ENCODE assay signal across 8 mouse cellular contexts in genomic region chr19:4184976-4185975, GRCm38 (mm10). TPM values are rescaled to one million over a fixed set of nuclear protein-coding genes. Genes with fewer than 3 reads are reported as not detected.
A peak's percentile ranks its signal among the peaks of the same experiment; 100 is the strongest.
DNase-seq lines count a peak whose midpoint lies in the region; ATAC-seq and TF ChIP-seq lines count a peak whose summit lies in the region.

No protein-coding gene starts in this region.

- no peaks in the 10 kb centered on the region for H3K9me3 ChIP-seq in lung, embryonic 14.5 days (ENCODE audit: low read depth, low read length)
- no peaks in the 10 kb centered on the region for H3K9me3 ChIP-seq in heart, embryonic 14.5 days (ENCODE audit: control insufficient read depth, low read length)
- H3K9me3 ChIP-seq in lung, postnatal 0 days (ENCODE audit: low read length), result no peaks in the 10 kb centered on the region
- no peaks in the 10 kb centered on the region for H3K9me3 ChIP-seq in forebrain, embryonic 15.5 days

- no peaks in the 10 kb centered on the region for H3K27me3 ChIP-seq in lung, embryonic 14.5 days (ENCODE audit: insufficient read depth, low read length)
- no peaks in the 10 kb centered on the region for H3K27me3 ChIP-seq in heart, embryonic 14.5 days (ENCODE audit: control insufficient read depth, insufficient read depth, low read length)
- no peaks in the 10 kb centered on the region for H3K27me3 ChIP-seq in lung, postnatal 0 days (replicated peaks; ENCODE audit: insufficient read depth, low read length)
- no peaks in the 10 kb centered on the region for H3K27me3 ChIP-seq in forebrain, embryonic 15.5 days

- H3K27ac ChIP-seq in lung, embryonic 14.5 days (ENCODE audit: low read depth), result peak overlapping the region; percentile 20; the same call in 1 of the 2 replicates
- H3K27ac ChIP-seq in heart, embryonic 14.5 days (replicated peaks in 1 of 2; ENCODE audit: control insufficient read depth in 1 of 2, insufficient read depth in 1 of 2, low read depth in 2 of 2, low read length in 2 of 2), result peak overlapping the region; percentile 2 to 42; a peak in 2 of 4 replicates
- peak overlapping the region; percentile 14; the same call in 1 of the 2 replicates for H3K27ac ChIP-seq in lung, postnatal 0 days (ENCODE audit: low read length)
- no peak overlapping the region for H3K27ac ChIP-seq in forebrain, embryonic 15.5 days (replicated peaks)

- H3K9ac ChIP-seq in lung, embryonic 14.5 days, result peak overlapping the region; percentile 4; the same call in 1 of the 2 replicates
- H3K9ac ChIP-seq in heart, embryonic 14.5 days (ENCODE audit: low read length), result no peak overlapping the region
- no peak overlapping the region for H3K9ac ChIP-seq in lung, postnatal 0 days (replicated peaks; ENCODE audit: low read depth)
- H3K9ac ChIP-seq in forebrain, embryonic 15.5 days (replicated peaks), result no peak overlapping the region

- peak; percentile 32 for DNase-seq in lung, embryonic 14.5 days
- DNase-seq in lung, adult 2 months, result no peak
- DNase-seq in lung, postnatal 0 days (ENCODE audit: low spot score), result no peak
- DNase-seq in thymus, postnatal 0 days (ENCODE audit: low spot score), result peak; percentile 91
- no peak for DNase-seq in urinary bladder, postnatal 4 days (ENCODE audit: low spot score in 2 of 2)
- DNase-seq in embryo, embryonic 9.5 days (ENCODE audit: extremely low spot score), result no peak

- ATAC-seq in lung, embryonic 14.5 days (ENCODE audit: insufficient read depth), result peak; percentile 26; the same call in 1 of the 2 replicates
- ATAC-seq in heart, embryonic 14.5 days (ENCODE audit: insufficient number of reproducible peaks, insufficient read depth, low FRiP score, low read depth), result no peak
- ATAC-seq in lung, postnatal 0 days, result peak; percentile 46; the same call in 1 of the 2 replicates
- no peak for ATAC-seq in forebrain, embryonic 15.5 days (replicated peaks)

- no peak for TF ChIP-seq CTCF in lung, embryonic 14.5 days (IDR thresholded peaks at IDR 0.05; ENCODE audit: low read depth)
- no peak for TF ChIP-seq CTCF in lung, adult 2 months (IDR thresholded peaks at IDR 0.05; ENCODE audit: insufficient read depth, low read length)
- no peak for TF ChIP-seq CTCF in lung, postnatal 0 days (IDR thresholded peaks at IDR 0.05)

- no peaks in the 10 kb centered on the region for H3K4me1 ChIP-seq in lung, embryonic 14.5 days (ENCODE audit: insufficient read depth)
- H3K4me1 ChIP-seq in lung, adult 2 months (ENCODE audit: control insufficient read depth, insufficient read depth, low read length), result peaks cover 6% of the 10 kb centered on the region; the same call in 1 of the 2 replicates
- H3K4me1 ChIP-seq in heart, embryonic 14.5 days (ENCODE audit: control insufficient read depth in 2 of 2, insufficient read depth in 2 of 2, low read length in 2 of 2), result peaks cover 24 to 28% of the 10 kb centered on the region in 2 experiments
- H3K4me1 ChIP-seq in lung, postnatal 0 days (ENCODE audit: insufficient read depth, low read depth, low read length), result no peaks in the 10 kb centered on the region
- H3K4me1 ChIP-seq in forebrain, embryonic 15.5 days, result peaks cover 8% of the 10 kb centered on the region

- H3K4me3 ChIP-seq in lung, embryonic 14.5 days (ENCODE audit: low read depth, low read length), result no peak overlapping the region
- H3K4me3 ChIP-seq in lung, adult 2 months (replicated peaks; ENCODE audit: extremely low read depth, low read depth, low read length), result no peak overlapping the region
- H3K4me3 ChIP-seq in heart, embryonic 14.5 days (ENCODE audit: control insufficient read depth in 1 of 2, insufficient read depth in 1 of 2, low read depth in 1 of 2, low read length in 2 of 2), result no peak overlapping the region
- no peak overlapping the region for H3K4me3 ChIP-seq in lung, postnatal 0 days (ENCODE audit: low read depth, low read length)
- no peak overlapping the region for H3K4me3 ChIP-seq in forebrain, embryonic 15.5 days

- TF ChIP-seq EP300 in lung, postnatal 0 days (IDR thresholded peaks at IDR 0.05), result no peak

- no peak for TF ChIP-seq POLR2A in lung, adult 2 months (IDR thresholded peaks at IDR 0.05; ENCODE audit: borderline replicate concordance, extremely low read depth, low read depth, low read length)

- WGBS in lung, embryonic 14.5 days, result 44% methylated on average over 15 of the region's 15 CpGs
- 46% methylated on average over 15 of the region's 15 CpGs for WGBS in lung, adult 2 months
- WGBS in heart, embryonic 14.5 days, result 45% methylated on average over 15 of the region's 15 CpGs
- 40% methylated on average over 15 of the region's 15 CpGs for WGBS in lung, postnatal 0 days
- WGBS in forebrain, embryonic 15.5 days, result 66% methylated on average over 15 of the region's 15 CpGs

- H3K36me3 ChIP-seq in lung, embryonic 14.5 days (ENCODE audit: insufficient read depth), result no peaks in the 10 kb centered on the region
- no peaks in the 10 kb centered on the region for H3K36me3 ChIP-seq in heart, embryonic 14.5 days (ENCODE audit: control insufficient read depth, insufficient read depth, low read length)
- H3K36me3 ChIP-seq in lung, postnatal 0 days (ENCODE audit: insufficient read depth, low read length), result no peaks in the 10 kb centered on the region
- no peaks in the 10 kb centered on the region for H3K36me3 ChIP-seq in forebrain, embryonic 15.5 days

- H3K4me2 ChIP-seq in lung, embryonic 14.5 days, result no peak overlapping the region
- H3K4me2 ChIP-seq in heart, embryonic 14.5 days (ENCODE audit: low read length), result peak overlapping the region; percentile 16; the same call in 1 of the 2 replicates
- no peak overlapping the region for H3K4me2 ChIP-seq in lung, postnatal 0 days (replicated peaks; ENCODE audit: low read depth, low read length)
- no peak overlapping the region for H3K4me2 ChIP-seq in forebrain, embryonic 15.5 days (replicated peaks)

RNA-seq across cellular contexts. Expression of gene Tbc1d10c, which starts 5.8 kb away (rescaled TPM):
- polyA plus RNA-seq in lung, embryonic 14.5 days (2014; fragmentation: Nextera tagmentation; extraction: Ambion mirVana), result 1.8 and 2.4 TPM in 2 replicates
- 23.6 and 24.2 TPM in 2 replicates for polyA plus RNA-seq in lung, adult 2 months (2012; rRNA removed)
- 2.2 and 2.6 TPM in 2 replicates for polyA plus RNA-seq in heart, embryonic 14.5 days (2014; fragmentation: Nextera tagmentation; extraction: Ambion mirVana)
- 3.9 and 4.5 TPM in 2 replicates for polyA plus RNA-seq in lung, postnatal 0 days (2015; fragmentation: Nextera tagmentation; extraction: Ambion mirVana)
- 322 and 323 TPM in 2 replicates for polyA plus RNA-seq in thymus, postnatal 0 days (2015; fragmentation: Nextera tagmentation; extraction: Ambion mirVana)
- polyA plus RNA-seq in forebrain, embryonic 15.5 days (2015; fragmentation: Nextera tagmentation; extraction: Ambion mirVana), result 0.70 and 0.86 TPM in 2 replicates

RNA-seq across cellular contexts. Expression of gene Ppp1ca, which starts 6.6 kb away (rescaled TPM):
- polyA plus RNA-seq in lung, embryonic 14.5 days (2014; fragmentation: Nextera tagmentation; extraction: Ambion mirVana), result 960 and 994 TPM in 2 replicates
- 373 and 384 TPM in 2 replicates for polyA plus RNA-seq in lung, adult 2 months (2012; rRNA removed)
- 708 and 757 TPM in 2 replicates for polyA plus RNA-seq in heart, embryonic 14.5 days (2014; fragmentation: Nextera tagmentation; extraction: Ambion mirVana)
- 619 and 631 TPM in 2 replicates for polyA plus RNA-seq in lung, postnatal 0 days (2015; fragmentation: Nextera tagmentation; extraction: Ambion mirVana)
- polyA plus RNA-seq in thymus, postnatal 0 days (2015; fragmentation: Nextera tagmentation; extraction: Ambion mirVana), result 995 and 1,030 TPM in 2 replicates
- polyA plus RNA-seq in forebrain, embryonic 15.5 days (2015; fragmentation: Nextera tagmentation; extraction: Ambion mirVana), result 560 and 578 TPM in 2 replicates

RNA-seq across cellular contexts. Expression of gene Carns1, which starts 10.0 kb away (rescaled TPM):
- 1.7 and 2.5 TPM in 2 replicates for polyA plus RNA-seq in lung, embryonic 14.5 days (2014; fragmentation: Nextera tagmentation; extraction: Ambion mirVana)
- 7.9 and 14.4 TPM in 2 replicates for polyA plus RNA-seq in lung, adult 2 months (2012; rRNA removed)
- 6.5 and 8.7 TPM in 2 replicates for polyA plus RNA-seq in heart, embryonic 14.5 days (2014; fragmentation: Nextera tagmentation; extraction: Ambion mirVana)
- polyA plus RNA-seq in lung, postnatal 0 days (2015; fragmentation: Nextera tagmentation; extraction: Ambion mirVana), result 1.8 and 2.6 TPM in 2 replicates
- polyA plus RNA-seq in thymus, postnatal 0 days (2015; fragmentation: Nextera tagmentation; extraction: Ambion mirVana), result 6.8 and 10.4 TPM in 2 replicates
- 3.4 and 4.2 TPM in 2 replicates for polyA plus RNA-seq in forebrain, embryonic 15.5 days (2015; fragmentation: Nextera tagmentation; extraction: Ambion mirVana)

RNA-seq across cellular contexts. Expression of gene Rad9a, which starts 16.2 kb away (rescaled TPM):
- polyA plus RNA-seq in lung, embryonic 14.5 days (2014; fragmentation: Nextera tagmentation; extraction: Ambion mirVana), result 42.1 and 47.4 TPM in 2 replicates
- 32.3 and 36.9 TPM in 2 replicates for polyA plus RNA-seq in lung, adult 2 months (2012; rRNA removed)
- polyA plus RNA-seq in heart, embryonic 14.5 days (2014; fragmentation: Nextera tagmentation; extraction: Ambion mirVana), result 17.4 and 18.5 TPM in 2 replicates
- 14.1 and 14.3 TPM in 2 replicates for polyA plus RNA-seq in lung, postnatal 0 days (2015; fragmentation: Nextera tagmentation; extraction: Ambion mirVana)
- 29.8 and 33.2 TPM in 2 replicates for polyA plus RNA-seq in thymus, postnatal 0 days (2015; fragmentation: Nextera tagmentation; extraction: Ambion mirVana)
- 22.6 and 25.2 TPM in 2 replicates for polyA plus RNA-seq in forebrain, embryonic 15.5 days (2015; fragmentation: Nextera tagmentation; extraction: Ambion mirVana)

RNA-seq across cellular contexts. Expression of gene Rps6kb2, which starts 22.1 kb away (rescaled TPM):
- polyA plus RNA-seq in lung, embryonic 14.5 days (2014; fragmentation: Nextera tagmentation; extraction: Ambion mirVana), result 37.9 and 43.2 TPM in 2 replicates
- polyA plus RNA-seq in lung, adult 2 months (2012; rRNA removed), result 35.2 and 51.2 TPM in 2 replicates
- 31.4 and 34.4 TPM in 2 replicates for polyA plus RNA-seq in heart, embryonic 14.5 days (2014; fragmentation: Nextera tagmentation; extraction: Ambion mirVana)
- 28.4 and 35.1 TPM in 2 replicates for polyA plus RNA-seq in lung, postnatal 0 days (2015; fragmentation: Nextera tagmentation; extraction: Ambion mirVana)
- polyA plus RNA-seq in thymus, postnatal 0 days (2015; fragmentation: Nextera tagmentation; extraction: Ambion mirVana), result 36.4 and 41.8 TPM in 2 replicates
- polyA plus RNA-seq in forebrain, embryonic 15.5 days (2015; fragmentation: Nextera tagmentation; extraction: Ambion mirVana), result 54.1 and 54.6 TPM in 2 replicates

Comparison
In these comparisons a context has a peak if more than half of its experiments do, and no peak if none do; other contexts are left out.
1. DNase-seq: peak in lung, embryonic 14.5 days (single experiment) and thymus, postnatal 0 days (single experiment); none in lung, adult 2 months (single experiment), lung, postnatal 0 days (single experiment), urinary bladder, postnatal 4 days (0 of 2) and embryo, embryonic 9.5 days (single experiment).
2. ATAC-seq: peak in lung, embryonic 14.5 days (single experiment) and lung, postnatal 0 days (single experiment); none in heart, embryonic 14.5 days (single experiment) and forebrain, embryonic 15.5 days (single experiment).
3. RNA of gene Tbc1d10c, which starts 5.8 kb away (polyA plus RNA-seq): 322 to 323 TPM in thymus, postnatal 0 days; 23.6 to 24.2 TPM in lung, adult 2 months, 3.9 to 4.5 TPM in lung, postnatal 0 days, 1.8 to 2.4 TPM in lung, embryonic 14.5 days, 2.2 to 2.6 TPM in heart, embryonic 14.5 days and 0.70 to 0.86 TPM in forebrain, embryonic 15.5 days; every median in the first group is over 10 times any median in the second.